Mouse (Mus musculus) stomach, postnatal 0 days (tissue): ENCODE measurements around the gene Mad2l2.

Source experiments
- CTCF ChIP-seq: IDR thresholded peaks from 2 replicates; pipeline ENCODE4 v1.5.1; 2016; ENCODE audit warnings: antibody characterized with exemption, low read depth, mild to moderate bottlenecking, moderate library complexity
- EP300 ChIP-seq: optimal IDR thresholded peaks from 2 replicates; pipeline ENCODE3; 2016; ENCODE audit warnings: antibody characterized with exemption

DNA sequence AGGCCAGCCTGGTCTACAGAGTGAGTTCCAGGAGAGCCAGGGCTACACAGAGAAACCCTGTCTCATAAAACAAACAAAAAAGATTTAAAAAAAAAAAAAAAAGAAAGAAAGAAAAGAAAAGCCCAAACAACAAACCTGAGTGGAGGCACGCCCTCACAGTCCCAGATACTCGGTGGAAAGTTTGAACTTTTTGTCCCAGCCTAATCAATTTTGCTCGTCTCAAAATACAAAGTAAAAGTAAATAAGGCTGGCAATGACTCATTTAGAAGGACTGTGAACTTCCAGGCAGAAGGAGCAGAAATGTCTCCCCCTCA, 20.7 kb downstream of the Mad2l2 start:
- TF ChIP-seq CTCF (no peak), EP300 (no peak)
